Mouse (Mus musculus): ENCODE results near the gene Olfr657. TPM values are rescaled to one million over a fixed set of nuclear protein-coding genes. Genes with fewer than 3 reads are reported as not detected.

Gene Olfr657
- polyA plus RNA-seq, 1 experiment from 2014 or later = not detected

GRCm38 (mm10) chr7:104604727-104605126 lies 19.9 kb upstream of the Olfr657 start:
- Histone ChIP-seq H3K27ac (replicated peaks in 1 of 2; ENCODE audit: control insufficient read depth in 1 of 2, insufficient read depth in 1 of 2, low read depth in 2 of 2, low read length in 2 of 2) (no peak overlapping the region), H3K4me2 (ENCODE audit: low read length) (no peak overlapping the region), H3K27me3 (ENCODE audit: control insufficient read depth, insufficient read depth, low read length) (no peaks in the 10 kb centered on the region), H3K9me3 (ENCODE audit: control insufficient read depth, low read length) (no peaks in the 10 kb centered on the region), H3K4me3 (ENCODE audit: control insufficient read depth in 1 of 2, insufficient read depth in 1 of 2, low read depth in 1 of 2, low read length in 2 of 2) (no peak overlapping the region), H3K9ac (ENCODE audit: low read length) (no peak overlapping the region), H3K4me1 (ENCODE audit: control insufficient read depth in 2 of 2, insufficient read depth in 2 of 2, low read length in 2 of 2) (no peaks in the 10 kb centered on the region), H3K36me3 (ENCODE audit: control insufficient read depth, insufficient read depth, low read length) (no peaks in the 10 kb centered on the region)
- no peak for ATAC-seq (ENCODE audit: insufficient number of reproducible peaks, insufficient read depth, low FRiP score, low read depth)

GRCm38 (mm10) chr7:104613655-104614054 lies 10.9 kb upstream of the Olfr657 start, which contains the start of gene Olfr656:
Olfr656 (plus strand) TSS chr7:104613955.
- ATAC-seq (ENCODE audit: insufficient number of reproducible peaks, insufficient read depth, low FRiP score, low read depth) = no peak
- WGBS = 66% methylated on average over 4 of the region's 4 CpGs
- Histone ChIP-seq H3K4me1 (ENCODE audit: control insufficient read depth in 2 of 2, insufficient read depth in 2 of 2, low read length in 2 of 2) (no peaks in the 10 kb centered on the region), H3K4me2 (ENCODE audit: low read length) (no peak within 1 kb of the TSS), H3K9me3 (ENCODE audit: control insufficient read depth, low read length) (no peaks in the 10 kb centered on the region), H3K9ac (ENCODE audit: low read length) (no peak within 1 kb of the TSS), H3K27ac (replicated peaks in 1 of 2; ENCODE audit: control insufficient read depth in 1 of 2, insufficient read depth in 1 of 2, low read depth in 2 of 2, low read length in 2 of 2) (no peak within 1 kb of the TSS), H3K36me3 (ENCODE audit: control insufficient read depth, insufficient read depth, low read length) (no peaks in the 10 kb centered on the region), H3K27me3 (ENCODE audit: control insufficient read depth, insufficient read depth, low read length) (no peaks in the 10 kb centered on the region), H3K4me3 (ENCODE audit: control insufficient read depth in 1 of 2, insufficient read depth in 1 of 2, low read depth in 1 of 2, low read length in 2 of 2) (no peak within 1 kb of the TSS)

DNA sequence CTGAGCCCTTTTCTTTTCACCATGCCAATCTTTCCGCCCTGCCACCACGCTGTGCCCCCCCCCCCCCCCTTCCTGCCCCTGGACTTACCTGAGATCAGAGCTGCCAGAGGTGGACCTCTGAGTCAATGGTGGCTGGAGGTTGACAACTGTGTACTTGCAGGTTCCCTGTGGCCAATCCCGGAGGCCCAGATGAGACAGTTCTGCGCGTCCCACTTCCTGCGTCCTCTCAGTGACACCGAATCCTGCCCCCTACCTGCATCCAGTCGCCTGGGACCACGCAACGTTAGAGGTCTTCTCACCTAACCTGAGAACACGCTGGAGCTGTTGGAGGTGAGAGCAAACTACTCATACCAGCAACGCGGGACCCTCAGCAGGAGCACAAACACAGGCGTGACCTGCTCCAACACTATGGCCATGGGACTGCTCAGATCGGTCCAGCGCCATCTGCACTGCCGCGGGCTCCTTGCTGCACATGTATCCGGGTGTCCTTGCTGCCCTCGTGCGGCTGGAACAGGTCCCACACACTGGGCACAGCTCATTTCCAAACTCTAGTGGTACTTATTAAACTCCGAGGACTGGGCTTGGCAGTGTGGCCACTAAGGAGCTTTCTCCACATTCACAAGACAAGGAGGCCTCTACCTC lies 22.4 kb downstream of the Olfr657 start, which contains the start of gene Olfr658:
Olfr658 (minus strand) TSS at position 465 of the 642 bp plus-strand sequence.
- Histone ChIP-seq H3K27ac (replicated peaks in 1 of 2; ENCODE audit: control insufficient read depth in 1 of 2, insufficient read depth in 1 of 2, low read depth in 2 of 2, low read length in 2 of 2) (no peak within 1 kb of the TSS), H3K27me3 (ENCODE audit: control insufficient read depth, insufficient read depth, low read length) (no peaks in the 10 kb centered on the region), H3K9ac (ENCODE audit: low read length) (no peak within 1 kb of the TSS), H3K4me2 (ENCODE audit: low read length) (peak within 1 kb of the TSS; percentile 55), H3K4me3 (ENCODE audit: control insufficient read depth in 1 of 2, insufficient read depth in 1 of 2, low read depth in 1 of 2, low read length in 2 of 2) (peak within 1 kb of the TSS in 1 of 2 experiments; percentile 8; a peak in 1 of 4 replicates), H3K4me1 (ENCODE audit: control insufficient read depth in 2 of 2, insufficient read depth in 2 of 2, low read length in 2 of 2) (no peaks in the 10 kb centered on the region), H3K36me3 (ENCODE audit: control insufficient read depth, insufficient read depth, low read length) (no peaks in the 10 kb centered on the region), H3K9me3 (ENCODE audit: control insufficient read depth, low read length) (no peaks in the 10 kb centered on the region)
- 20% methylated on average over 21 of the region's 22 CpGs for WGBS
- ATAC-seq (ENCODE audit: insufficient number of reproducible peaks, insufficient read depth, low FRiP score, low read depth) = no peak

- 72% methylated on average over 3 of the region's 3 CpGs for WGBS
- ATAC-seq (ENCODE audit: insufficient number of reproducible peaks, insufficient read depth, low FRiP score, low read depth) = no peak
These were observed 41.9 kb downstream of the Olfr657 start, which contains the start of gene Olfr659 for GRCm38 (mm10) chr7:104666453-104666852. Olfr659 (plus strand) TSS chr7:104666753.

GRCm38 (mm10) chr7:104686201-104686600 lies 61.6 kb downstream of the Olfr657 start, which contains the start of gene Olfr661:
Olfr661 (plus strand) TSS chr7:104686501.
- no peak within 1 kb of the TSS for H3K4me3 ChIP-seq (ENCODE audit: control insufficient read depth in 1 of 2, insufficient read depth in 1 of 2, low read depth in 1 of 2, low read length in 2 of 2)
- H3K36me3 ChIP-seq (ENCODE audit: control insufficient read depth, insufficient read depth, low read length) = no peaks in the 10 kb centered on the region
- WGBS = 70% methylated on average over 2 of the region's 2 CpGs
- no peaks in the 10 kb centered on the region for H3K9me3 ChIP-seq (ENCODE audit: control insufficient read depth, low read length)
- no peak within 1 kb of the TSS for H3K4me2 ChIP-seq (ENCODE audit: low read length)
- ATAC-seq (ENCODE audit: insufficient number of reproducible peaks, insufficient read depth, low FRiP score, low read depth) = no peak
- no peaks in the 10 kb centered on the region for H3K27me3 ChIP-seq (ENCODE audit: control insufficient read depth, insufficient read depth, low read length)
- no peaks in the 10 kb centered on the region for H3K4me1 ChIP-seq (ENCODE audit: control insufficient read depth in 2 of 2, insufficient read depth in 2 of 2, low read length in 2 of 2)
- H3K27ac ChIP-seq (replicated peaks in 1 of 2; ENCODE audit: control insufficient read depth in 1 of 2, insufficient read depth in 1 of 2, low read depth in 2 of 2, low read length in 2 of 2) = no peak within 1 kb of the TSS
- no peak within 1 kb of the TSS for H3K9ac ChIP-seq (ENCODE audit: low read length)

More at GRCm38 (mm10) chr7:104666453-104666852, 41.9 kb downstream of the Olfr657 start, which contains the start of gene Olfr659:
- Histone ChIP-seq H3K27me3 (ENCODE audit: control insufficient read depth, insufficient read depth, low read length) (no peaks in the 10 kb centered on the region), H3K4me3 (ENCODE audit: control insufficient read depth in 1 of 2, insufficient read depth in 1 of 2, low read depth in 1 of 2, low read length in 2 of 2) (no peak within 1 kb of the TSS), H3K4me2 (ENCODE audit: low read length) (no peak within 1 kb of the TSS), H3K27ac (replicated peaks in 1 of 2; ENCODE audit: control insufficient read depth in 1 of 2, insufficient read depth in 1 of 2, low read depth in 2 of 2, low read length in 2 of 2) (no peak within 1 kb of the TSS), H3K36me3 (ENCODE audit: control insufficient read depth, insufficient read depth, low read length) (no peaks in the 10 kb centered on the region), H3K9me3 (ENCODE audit: control insufficient read depth, low read length) (no peaks in the 10 kb centered on the region), H3K4me1 (ENCODE audit: control insufficient read depth in 2 of 2, insufficient read depth in 2 of 2, low read length in 2 of 2) (no peaks in the 10 kb centered on the region), H3K9ac (ENCODE audit: low read length) (no peak within 1 kb of the TSS)

Other genes starting within 250 kb of the Olfr657 start
- 0.11 and 0.23 TPM in 2 replicates for gene Trim30c, start 224.0 kb upstream of the Olfr657 start, polyA plus RNA-seq (2014; fragmentation: Nextera tagmentation; extraction: Ambion mirVana)
- 1.2 and 1.6 TPM in 2 replicates for gene Trim30a, start 159.6 kb upstream of the Olfr657 start, polyA plus RNA-seq (2014; fragmentation: Nextera tagmentation; extraction: Ambion mirVana)
- 0.70 and 0.98 TPM in 2 replicates for gene Trim30d, start 116.9 kb upstream of the Olfr657 start, polyA plus RNA-seq (2014; fragmentation: Nextera tagmentation; extraction: Ambion mirVana)
- gene Olfr651, start 74.7 kb upstream of the Olfr657 start, polyA plus RNA-seq (2014; fragmentation: Nextera tagmentation; extraction: Ambion mirVana) = not detected in 2 replicates
- gene Olfr652, start 63.9 kb upstream of the Olfr657 start, polyA plus RNA-seq (2014; fragmentation: Nextera tagmentation; extraction: Ambion mirVana) = not detected in 2 replicates
- gene Olfr653, start 47.5 kb upstream of the Olfr657 start, polyA plus RNA-seq (2014; fragmentation: Nextera tagmentation; extraction: Ambion mirVana) = not detected in 2 replicates
- gene Olfr654, start 37.8 kb upstream of the Olfr657 start, polyA plus RNA-seq (2014; fragmentation: Nextera tagmentation; extraction: Ambion mirVana) = not detected in 2 replicates
- gene Olfr655, start 23.0 kb upstream of the Olfr657 start, polyA plus RNA-seq (2014; fragmentation: Nextera tagmentation; extraction: Ambion mirVana) = not detected in 2 replicates
- gene Olfr656, start 10.8 kb upstream of the Olfr657 start, polyA plus RNA-seq (2014; fragmentation: Nextera tagmentation; extraction: Ambion mirVana) = not detected in 2 replicates
- gene Olfr658, start 22.5 kb downstream of the Olfr657 start, polyA plus RNA-seq (2014; fragmentation: Nextera tagmentation; extraction: Ambion mirVana) = not detected in 2 replicates
- not detected in 2 replicates for gene Olfr659, start 42.0 kb downstream of the Olfr657 start, polyA plus RNA-seq (2014; fragmentation: Nextera tagmentation; extraction: Ambion mirVana)
- not detected in 2 replicates for gene Olfr661, start 61.7 kb downstream of the Olfr657 start, polyA plus RNA-seq (2014; fragmentation: Nextera tagmentation; extraction: Ambion mirVana)
- gene Usp17le, start 152.7 kb downstream of the Olfr657 start, polyA plus RNA-seq (2014; fragmentation: Nextera tagmentation; extraction: Ambion mirVana) = not detected in 2 replicates
- not detected in 2 replicates for gene Usp17lb, start 217.8 kb downstream of the Olfr657 start, polyA plus RNA-seq (2014; fragmentation: Nextera tagmentation; extraction: Ambion mirVana)
- not detected in 2 replicates for gene Usp17la, start 232.2 kb downstream of the Olfr657 start, polyA plus RNA-seq (2014; fragmentation: Nextera tagmentation; extraction: Ambion mirVana)